Mouse (Mus musculus) layer of hippocampus, adult 2 months (tissue): Measurements from ENCODE around the gene Gm5788. TPM values are rescaled to one million over a fixed set of nuclear protein-coding genes. Genes with fewer than 3 reads are reported as not detected.
"Not testable (repeated sequence)": the region's sequence is repeated elsewhere in the genome, so short reads cannot be mapped to it uniquely, and the experiment has no call there.

Source experiments
- DNase-seq, 2 experiments: peaks; one replicate each; pipeline ENCODE4 v3.0.0; 2022; ENCODE audit warnings: low spot score in 2 of 2
- H3K27ac ChIP-seq: fragments of 200-600 bp; 2 replicates; pipeline ENCODE4 v1.8.1; 2022
- H3K4me3 ChIP-seq: fragments of 200-600 bp; 2 replicates; pipeline ENCODE4 v1.8.1; 2022; ENCODE audit warnings: mild to moderate bottlenecking
- CTCF ChIP-seq: fragments of 200-600 bp; conservative IDR thresholded peaks from 2 replicates; pipeline ENCODE4 v1.8.1; 2022; ENCODE audit warnings: antibody characterized with exemption, mild to moderate bottlenecking, moderate library complexity
- long read RNA-seq, 2 experiments: library from polyadenylated mRNA; stranded (forward); transcript quantifications; one replicate each; pipeline ENCODE4 v2.0.0; 2021; ENCODE audit warnings: borderline mapping rate in 2 of 2
- total RNA-seq, 2 experiments: library from RNA; stranded (reverse); gene quantifications; 2 replicates each; pipeline ENCODE4 v1.2.3; 2021

Gene Gm5788
- total RNA-seq = not detected
- long read RNA-seq, experiment 1 = 0 reads
- long read RNA-seq, experiment 2 = 0 reads

DNA sequence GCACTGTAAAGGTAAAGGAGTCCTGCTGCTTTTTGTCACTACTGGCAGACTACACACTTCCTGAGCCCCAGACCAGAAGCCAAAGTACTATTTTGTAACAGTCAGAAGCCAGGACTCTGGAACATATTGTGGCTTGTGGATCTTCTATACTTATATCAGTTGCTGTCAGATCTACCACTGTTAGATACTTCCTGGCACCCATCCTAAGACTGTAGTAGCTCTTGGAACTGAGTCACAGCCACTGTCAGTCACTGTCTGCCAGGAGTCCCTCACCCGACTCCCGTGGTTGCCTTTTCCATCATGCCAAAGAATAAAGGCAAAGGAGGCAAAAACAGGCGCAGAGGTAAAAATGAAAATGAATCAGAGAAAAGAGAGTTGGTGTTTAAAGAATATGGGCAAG lies at the start of gene Gm5788:
Gene Gm5788 (plus strand): TSS at position 301 of the 400 bp plus-strand sequence.
- not testable (repeated sequence) for DNase-seq, H3K4me3 ChIP-seq

DNA sequence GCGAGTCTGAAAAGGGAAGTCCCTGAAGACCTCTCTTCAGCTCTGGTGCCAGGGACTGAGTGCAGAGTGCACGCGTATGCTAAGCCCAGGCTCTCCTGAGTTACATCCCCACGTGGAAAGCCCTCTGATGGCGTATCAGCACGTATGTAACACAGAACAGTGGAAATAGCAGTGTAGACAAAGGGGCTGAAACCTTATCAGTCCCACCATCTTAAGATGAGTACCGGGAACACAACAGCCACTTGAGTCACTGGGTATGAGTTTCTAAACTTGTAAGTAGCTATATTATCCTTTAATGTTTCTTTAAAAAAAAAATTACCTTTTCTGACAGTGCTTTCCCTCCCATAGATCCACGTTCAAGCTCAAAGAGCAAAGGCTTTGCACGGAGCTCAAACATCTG lies 45.1 kb upstream of the Gm5788 start:
- no peak for DNase-seq
- no peak overlapping the region for H3K4me3 ChIP-seq
- TF ChIP-seq CTCF = no peak
- H3K27ac ChIP-seq = no peak overlapping the region

More for the DNA sequence above, at the start of gene Gm5788:
- H3K27ac ChIP-seq = not testable (repeated sequence)

DNA sequence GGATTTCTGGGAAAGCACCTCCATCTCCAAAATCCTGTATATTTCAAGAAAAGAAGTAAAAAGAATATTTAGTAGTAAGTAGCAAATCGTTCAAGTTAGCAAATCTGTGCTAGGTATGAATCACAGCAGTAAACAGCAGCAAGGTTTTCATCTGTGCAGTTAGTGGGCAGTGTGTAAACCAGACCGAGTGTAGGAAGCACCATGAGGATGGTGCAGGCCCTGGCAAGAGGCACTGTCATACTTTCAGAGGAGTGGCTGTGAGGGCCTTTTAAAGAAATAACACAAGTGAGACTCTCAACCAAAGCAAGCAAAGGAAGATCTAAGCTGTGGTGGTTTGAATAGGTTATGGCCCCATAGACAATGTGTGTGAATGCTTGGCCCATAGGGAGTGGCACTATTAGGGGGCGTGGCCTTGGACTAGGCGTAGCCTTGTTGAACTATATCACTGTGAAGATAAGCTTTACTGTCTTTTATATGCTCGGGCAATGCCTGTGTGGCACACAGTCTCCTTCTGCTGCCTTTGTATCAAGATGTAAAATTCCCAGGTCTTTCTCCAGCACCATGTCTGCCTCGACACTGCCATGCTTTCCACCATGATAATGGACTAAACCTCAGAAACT lies 29.7 kb upstream of the Gm5788 start:
- no peak for DNase-seq
- Histone ChIP-seq H3K4me3 (no peak overlapping the region), H3K27ac (no peak overlapping the region)
- no peak for TF ChIP-seq CTCF

DNA sequence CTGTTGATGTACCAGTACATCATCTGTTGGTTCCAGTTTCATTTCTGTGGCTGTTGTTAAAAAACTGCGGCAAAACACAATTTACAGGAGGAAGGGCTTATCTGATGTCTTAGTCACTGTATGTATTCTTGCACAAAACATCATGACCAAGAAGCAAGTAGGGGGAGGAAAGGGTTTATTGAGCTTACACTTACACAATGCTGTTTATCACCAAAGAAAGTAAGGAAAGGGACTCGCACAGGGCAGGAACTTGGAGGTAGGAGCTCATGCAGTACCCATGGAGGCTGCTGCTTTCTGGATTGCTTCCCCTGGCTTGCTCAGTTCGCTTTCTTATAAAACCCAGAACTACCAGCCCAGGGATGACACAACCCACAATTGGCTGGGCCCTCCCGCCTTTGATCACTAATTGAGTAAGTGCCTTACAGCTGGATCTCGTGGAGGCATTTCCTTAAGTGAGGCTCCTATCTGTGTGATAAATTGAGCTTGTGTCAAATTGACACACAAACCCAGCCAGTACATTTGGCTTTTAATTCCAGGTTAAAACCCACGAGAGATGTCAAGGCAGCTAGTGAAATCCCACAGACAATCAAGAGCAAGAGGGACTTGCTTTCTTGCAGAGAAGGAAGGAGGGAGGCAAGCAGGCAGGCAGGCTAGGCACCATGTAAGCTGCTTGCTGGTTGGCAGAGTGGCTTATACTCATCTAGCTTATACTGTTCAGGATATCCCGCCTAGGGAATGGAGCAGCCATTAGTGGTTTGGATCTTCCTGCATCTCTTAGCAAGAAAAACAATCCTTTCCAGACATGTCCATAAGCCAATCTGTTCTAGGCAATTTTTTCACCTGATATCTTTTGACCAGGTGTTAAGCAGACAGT lies 24.0 kb upstream of the Gm5788 start:
- no peak for TF ChIP-seq CTCF
- Histone ChIP-seq H3K27ac (peak overlapping the region; percentile 7; the same call in 1 of the 2 replicates), H3K4me3 (peak overlapping the region; percentile 82)
- DNase-seq = no peak

DNA sequence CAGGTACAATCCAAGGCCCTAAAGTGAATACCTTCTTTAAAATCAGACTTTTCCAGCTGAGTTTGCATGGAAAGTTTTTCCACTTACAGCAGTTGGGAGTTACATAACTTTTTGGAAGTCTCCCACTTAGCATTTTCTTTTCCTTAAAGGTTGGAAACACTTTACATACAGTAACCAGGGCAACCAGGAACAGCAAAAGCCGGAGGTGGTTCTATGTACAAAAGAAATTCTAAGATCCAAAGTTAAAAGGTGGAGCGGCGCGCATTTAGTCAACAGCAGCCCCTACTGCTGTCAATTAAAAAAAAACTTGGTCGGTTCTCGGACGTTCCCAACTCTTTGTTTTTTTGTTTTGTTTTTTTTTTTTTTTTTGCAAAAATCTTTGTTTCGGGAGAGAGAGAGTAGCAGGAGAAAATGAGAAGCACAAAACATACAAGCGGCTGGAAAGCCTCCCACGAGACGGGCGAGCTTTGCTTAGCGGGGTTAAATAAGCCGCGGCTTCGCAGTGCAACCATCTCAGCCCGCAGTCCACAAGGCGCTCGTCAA lies 23.0 kb upstream of the Gm5788 start:
- Histone ChIP-seq H3K27ac (peak overlapping the region; percentile 93), H3K4me3 (peak overlapping the region; percentile 82)
- DNase-seq = peak in 1 of 2 experiments; percentile 26
- no peak for TF ChIP-seq CTCF

DNA sequence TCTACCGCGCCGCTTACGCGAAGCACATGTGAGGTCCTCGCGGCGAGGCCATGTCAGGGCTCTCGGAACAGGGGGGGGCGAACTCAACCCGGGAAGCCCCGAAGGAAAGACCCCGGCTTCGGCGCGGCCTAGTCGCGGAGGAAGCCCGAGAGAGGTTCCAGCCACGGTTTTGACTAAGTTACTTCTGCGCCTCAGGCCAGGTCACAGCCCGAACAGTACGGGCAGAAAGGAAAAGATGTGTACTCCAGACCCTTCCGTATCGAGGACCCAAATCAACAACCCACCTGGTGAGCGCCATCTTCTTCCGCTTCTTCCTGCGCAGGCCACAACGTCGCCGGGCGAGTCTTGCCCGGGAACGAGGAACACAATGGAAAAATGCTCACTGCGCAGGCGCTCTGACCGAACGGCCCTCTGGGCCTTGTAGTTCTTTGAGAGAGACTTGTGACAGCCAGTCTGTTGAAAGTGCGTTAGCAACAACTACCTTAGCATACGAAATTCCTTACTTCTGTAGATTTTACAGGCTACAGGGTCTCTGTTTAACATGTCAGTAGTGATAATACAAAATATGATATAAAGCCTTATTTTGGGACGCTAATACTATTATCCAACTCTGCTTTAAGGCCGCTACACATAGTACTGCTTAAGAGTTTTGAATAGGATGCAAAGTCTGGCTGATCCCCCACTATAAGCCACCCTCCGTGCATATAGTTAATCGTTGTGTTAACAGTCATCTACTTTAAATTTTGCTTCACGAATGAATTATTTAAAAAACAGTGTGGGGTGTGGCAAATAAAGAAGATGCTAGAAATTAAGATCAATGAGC lies 22.3 kb upstream of the Gm5788 start, which contains the start of gene Snw1:
Gene Snw1 (minus strand): TSS at position 311 of the 823 bp plus-strand sequence.
- H3K4me3 ChIP-seq = peak within 1 kb of the TSS; percentile 82
- H3K27ac ChIP-seq = peak within 1 kb of the TSS; percentile 93
- no peak for TF ChIP-seq CTCF
- DNase-seq = peak; percentile 96 to 97

DNA sequence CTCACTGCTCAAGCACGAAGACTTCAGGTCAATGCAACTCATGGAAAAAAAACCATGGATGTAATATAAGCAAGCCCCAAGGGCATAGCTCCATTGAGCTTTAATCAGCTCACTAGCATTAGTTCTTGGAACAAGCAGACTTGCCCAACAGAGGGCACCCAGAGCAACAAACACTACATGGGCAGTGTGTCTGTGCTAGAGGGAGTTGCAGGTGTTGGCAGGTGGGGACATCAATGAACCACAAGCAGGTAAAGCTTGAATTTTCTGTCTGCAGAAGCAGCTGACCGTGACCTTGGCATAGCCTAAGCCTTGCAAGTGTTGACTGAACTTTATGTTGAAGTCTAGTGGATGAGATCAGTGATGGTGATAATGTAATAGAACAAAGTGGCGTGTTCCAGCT lies 19.8 kb upstream of the Gm5788 start:
- TF ChIP-seq CTCF = no peak
- Histone ChIP-seq H3K27ac (no peak overlapping the region), H3K4me3 (no peak overlapping the region)
- DNase-seq = no peak

DNA sequence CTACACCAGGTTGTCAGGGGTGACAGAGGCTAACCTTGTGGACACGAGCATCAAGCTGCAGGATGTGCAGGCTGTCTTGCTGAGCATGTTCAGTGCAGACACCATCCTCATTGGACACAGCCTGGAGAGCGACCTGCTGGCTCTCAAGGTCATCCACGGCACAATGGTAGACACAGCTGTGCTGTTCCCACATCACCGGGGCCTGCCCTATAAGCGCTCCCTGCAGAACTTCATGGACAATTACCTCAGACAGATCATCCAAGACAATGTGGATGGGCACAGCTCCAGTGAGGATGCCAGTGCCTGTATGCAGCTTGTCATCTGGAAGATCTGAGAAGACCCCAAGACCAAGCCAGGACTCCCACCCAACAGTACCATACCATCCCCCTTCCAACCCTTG lies 12.0 kb upstream of the Gm5788 start:
- H3K27ac ChIP-seq, H3K4me3 ChIP-seq, DNase-seq: not testable (repeated sequence)

DNA sequence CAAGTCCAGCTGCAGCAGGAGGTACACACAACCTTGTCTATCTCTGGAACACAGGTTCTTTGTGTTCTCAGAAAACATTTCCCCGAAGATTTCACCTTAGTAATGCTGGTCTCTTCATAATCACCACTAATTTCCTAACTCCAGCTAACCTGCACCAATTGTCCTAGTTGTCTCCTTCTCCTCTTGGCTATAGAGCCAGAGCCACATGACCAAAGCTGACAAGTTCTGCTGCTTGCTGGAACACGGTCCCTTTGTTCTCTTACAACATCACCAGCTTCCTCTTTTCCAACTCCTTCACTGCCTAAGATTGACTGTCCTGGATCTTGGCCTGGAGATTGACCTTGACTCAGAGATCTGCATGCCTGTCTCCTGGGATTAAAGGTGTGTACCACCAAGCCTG lies 5.8 kb upstream of the Gm5788 start:
- not testable (repeated sequence) for DNase-seq, H3K27ac ChIP-seq, H3K4me3 ChIP-seq

DNA sequence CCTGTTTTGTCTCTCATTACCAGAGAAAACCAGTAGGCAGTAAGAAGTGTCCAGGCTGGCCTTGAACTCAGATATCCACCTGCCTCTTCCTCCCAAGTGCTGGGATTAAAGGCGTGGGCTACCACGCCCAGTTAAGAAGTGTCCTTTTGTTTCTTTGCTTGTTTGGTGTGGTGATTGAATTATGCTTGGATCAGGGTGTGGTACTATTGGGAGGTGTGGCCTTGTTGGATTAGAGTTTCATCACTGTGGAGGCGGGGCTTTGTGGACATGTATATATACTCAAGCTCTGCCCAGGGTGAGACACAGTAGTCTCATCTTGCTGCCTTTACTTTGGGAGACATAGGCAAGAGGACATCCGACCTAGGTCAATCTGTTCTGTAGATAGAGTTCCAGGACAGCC lies 19.5 kb downstream of the Gm5788 start, which contains the start of gene Gm8300:
Gene Gm8300 (plus strand): TSS at position 301 of the 400 bp plus-strand sequence.
- not testable (repeated sequence) for H3K27ac ChIP-seq, H3K4me3 ChIP-seq, DNase-seq

DNA sequence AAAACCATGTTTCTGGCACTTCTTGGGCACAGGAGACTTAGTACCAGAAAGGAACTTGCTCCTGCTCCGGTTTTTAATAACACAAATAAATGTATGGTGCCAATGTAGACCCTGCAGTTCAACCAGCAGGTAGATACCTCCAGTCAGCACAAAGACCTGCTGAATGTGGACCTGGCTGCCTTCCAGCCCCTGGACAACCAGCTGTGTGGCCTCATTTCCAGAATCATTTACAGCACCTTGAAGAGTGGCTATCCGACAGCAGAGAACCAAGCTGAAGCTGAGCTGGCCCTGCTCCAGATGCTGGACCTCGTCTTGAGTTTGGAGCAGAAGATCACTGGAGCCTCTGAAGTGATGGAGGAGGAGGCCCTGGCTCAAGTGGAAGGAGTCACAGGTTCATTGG lies 25.1 kb downstream of the Gm5788 start:
- not testable (repeated sequence) for H3K4me3 ChIP-seq, H3K27ac ChIP-seq, DNase-seq

DNA sequence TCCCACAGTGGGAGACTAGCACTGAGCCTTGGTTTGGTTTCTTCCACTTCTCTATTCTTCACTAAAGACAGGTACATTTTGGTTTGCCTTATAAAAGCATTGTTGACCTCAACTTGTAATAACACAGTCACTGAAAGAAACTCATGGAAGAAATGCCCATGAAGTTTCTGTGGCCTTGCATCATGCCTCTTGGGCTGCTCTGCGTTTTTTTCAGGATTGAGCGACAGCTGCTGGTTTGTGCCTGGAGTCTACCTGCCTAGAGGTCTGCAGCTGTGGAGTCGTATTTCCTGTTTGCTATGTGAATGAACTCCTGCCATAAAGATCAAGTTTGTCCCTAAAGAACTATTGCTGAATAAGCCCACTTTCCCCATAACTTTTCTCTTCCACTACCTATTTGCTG lies 49.4 kb downstream of the Gm5788 start:
- TF ChIP-seq CTCF = no peak
- Histone ChIP-seq H3K27ac (no peak overlapping the region), H3K4me3 (no peak overlapping the region)
- DNase-seq = no peak

Other genes with a start within 250 kb of the Gm5788 start
- gene Vipas39, start 228.5 kb upstream of the Gm5788 start, total RNA-seq = 10 to 100 TPM; 58.2 to 64.0 TPM
- 100 to 1,000 TPM; 174 to 176 TPM for gene Ahsa1, start 228.2 kb upstream of the Gm5788 start, total RNA-seq
- gene Ism2, start 195.0 kb upstream of the Gm5788 start, total RNA-seq = under 1 TPM; 0.32 to 0.33 TPM
- 10 to 100 TPM; 26.0 to 33.8 TPM for gene Sptlc2, start 106.4 kb upstream of the Gm5788 start, total RNA-seq
- gene Slirp, start 50.8 kb upstream of the Gm5788 start, total RNA-seq = 100 to 1,000 TPM in 1 of 2 experiments, 10 to 100 TPM in 1; 92.6 to 101 TPM
- 10 to 100 TPM; 18.1 to 18.6 TPM for gene Alkbh1, start 50.7 kb upstream of the Gm5788 start, total RNA-seq
- gene Snw1, start 22.4 kb upstream of the Gm5788 start, total RNA-seq = 10 to 100 TPM; 61.3 to 69.2 TPM
- not detected for gene Gm8300, start 19.6 kb downstream of the Gm5788 start, total RNA-seq
- not detected for gene Oog1, start 108.0 kb downstream of the Gm5788 start, total RNA-seq
- not detected for gene Gm4027, start 124.1 kb downstream of the Gm5788 start, total RNA-seq
- gene Gm16381, start 149.9 kb downstream of the Gm5788 start, total RNA-seq = not detected